Comparison of ENCODE assay signal across 9 mouse cellular contexts in the genomic region with DNA sequence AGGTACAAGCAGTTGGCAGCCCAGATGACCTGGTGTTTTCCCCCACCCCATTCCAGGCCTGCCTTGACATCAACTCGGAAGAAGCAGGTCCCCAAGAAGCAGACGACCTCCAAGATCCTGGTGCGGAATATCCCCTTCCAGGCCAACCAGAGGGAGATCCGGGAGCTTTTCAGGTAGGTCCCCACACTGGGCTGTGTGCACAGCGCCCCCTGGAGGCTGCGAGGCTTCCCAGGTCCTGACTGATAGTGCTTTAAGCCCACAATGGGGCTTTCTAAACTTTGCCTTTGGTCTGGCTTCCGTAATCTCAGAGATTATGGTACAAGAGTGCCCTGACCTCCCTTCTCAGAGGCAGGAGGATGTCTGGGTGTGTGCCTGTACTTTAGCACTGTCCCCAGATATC. TPM values are rescaled to one million over a fixed set of nuclear protein-coding genes. Genes with fewer than 3 reads are reported as not detected.
DNase-seq lines count a peak whose midpoint lies in the region; ATAC-seq lines count a peak whose summit lies in the region.
"Had no signal": no experiment of that assay in that cellular context is flagged by ENCODE, and none has a peak within 500 bp of the region (broad histone marks: within the 10 kb centered on the region; RNA-seq: fewer than 3 reads in every experiment).

No protein-coding gene starts in this region.

- H3K27ac ChIP-seq in midbrain, embryonic 13.5 days, result peak overlapping the region; percentile 91; the same call in 1 of the 2 replicates

- no peak overlapping the region for H3K4me3 ChIP-seq in midbrain, embryonic 13.5 days (replicated peaks)

- peaks cover 26% of the 10 kb centered on the region for H3K4me1 ChIP-seq in midbrain, embryonic 13.5 days (replicated peaks)

- H3K36me3 ChIP-seq in midbrain, embryonic 13.5 days, result peaks cover 35% of the 10 kb centered on the region

- peak; percentile 42 for DNase-seq in adrenal gland, postnatal 10 days
- DNase-seq in adrenal gland, adult 18-20 months (ENCODE audit: low spot score in 2 of 2), result no peak
- peak; percentile 23 for DNase-seq in left cerebral cortex, postnatal 4 days
- DNase-seq in left cerebral cortex, postnatal 10 days (ENCODE audit: extremely low spot score in 1 of 2, low spot score in 2 of 2), result no peak
- peak; percentile 10 for DNase-seq in T-cell, adult 2 months (ENCODE audit: low spot score)
- no peak for DNase-seq in right cerebral cortex, adult 2 months (ENCODE audit: low spot score in 2 of 2)
- DNase-seq: heart, postnatal 10 days had no signal

- H3K9ac ChIP-seq in midbrain, embryonic 13.5 days (replicated peaks), result no peak overlapping the region

- 56% methylated on average over 7 of the region's 7 CpGs for WGBS in midbrain, embryonic 13.5 days

- intact Hi-C loops in left cerebral cortex, postnatal 4 days (cut with DNase I), result no loop called here
- intact Hi-C loops in left cerebral cortex, postnatal 10 days (cut with DNase I), result loop anchor here (5.0 kb wide), 1 partner anchor 458 kb away; no protein-coding TSS in a partner anchor

- H3K4me2 ChIP-seq in midbrain, embryonic 13.5 days (replicated peaks), result no peak overlapping the region

- peaks cover 57% of the 10 kb centered on the region for H3K27me3 ChIP-seq in midbrain, embryonic 13.5 days

- no peak for ATAC-seq in midbrain, embryonic 13.5 days
- ATAC-seq in activated CD4-positive, CD25-positive, alpha-beta regulatory T cell, adult 4 months, result no peak

- no peaks in the 10 kb centered on the region for H3K9me3 ChIP-seq in midbrain, embryonic 13.5 days

RNA-seq across cellular contexts. Expression of a gene that starts 27.7 kb away (rescaled TPM):
- 10 to 100 TPM; 21.1 to 22.7 TPM for total RNA-seq in adrenal gland, postnatal 10 days (2021)
- total RNA-seq in adrenal gland, adult 18-20 months (2021), result 10 to 100 TPM; 25.7 to 26.1 TPM
- 10 to 100 TPM; 28.7 to 29.0 TPM for total RNA-seq in left cerebral cortex, postnatal 4 days (2021)
- total RNA-seq in left cerebral cortex, postnatal 10 days (2021), result 10 to 100 TPM; 23.8 to 24.6 TPM
- 18.8 and 19.1 TPM in 2 replicates for polyA plus RNA-seq in midbrain, embryonic 13.5 days (2015; fragmentation: Nextera tagmentation; extraction: Ambion mirVana)
- 10 to 100 TPM; 11.2 to 12.2 TPM for polyA plus RNA-seq in activated CD4-positive, CD25-positive, alpha-beta regulatory T cell, adult 4 months (2017; shearing (Covaris generic))

Comparison
In these comparisons a context has a peak if more than half of its experiments do, and no peak if none do; other contexts are left out.
1. DNase-seq: peak in adrenal gland, postnatal 10 days (single experiment), left cerebral cortex, postnatal 4 days (single experiment) and T-cell, adult 2 months (single experiment); none in adrenal gland, adult 18-20 months (0 of 2), left cerebral cortex, postnatal 10 days (0 of 2) and right cerebral cortex, adult 2 months (0 of 2).